Mouse (Mus musculus) embryonic stem cell, embryonic (primary cell): ENCODE data around the gene Tmem63b.
"Not testable (repeated sequence)": the region's sequence is repeated elsewhere in the genome, so short reads cannot be mapped to it uniquely, and the experiment has no call there.

Experiments used
- CTCF ChIA-PET, 4 experiments: fragments of 300-600 bp in 2 of 4; fragments of 350-600 bp in 2 of 4; sonication (Branson Sonifier 250); formaldehyde crosslinking; loops; one replicate each; lab custom pipeline; 2022; ENCODE audit warnings: inconsistent platforms in 2 of 4; lab: Charles Lee
- POLR2A ChIA-PET, 4 experiments: fragments of 300-600 bp in 2 of 4; fragments of 350-600 bp in 2 of 4; sonication (Branson Sonifier 250); formaldehyde crosslinking; loops; one replicate each; lab custom pipeline; 2022; ENCODE audit warnings: antibody characterized with exemption in 4 of 4, inconsistent platforms in 1 of 4; lab: Charles Lee

The Tmem63b gene

GRCm38 (mm10) chr17:45629861-45630694 lies 56.6 kb downstream of the Tmem63b start:
- ChIA-PET POLR2A (interaction anchor here (0.6 to 26.8 kb wide), 62 partner anchors 8 to 698 kb away, joined by 3 to 578 read pairs (median 5); partner anchors contain the start of genes Mymx (in 4 of the 4), Hsp90ab1 (in 3 of the 4), Slc29a1 (in 2 of the 4) and Abcc10 (in 1 of the 4)), CTCF (interaction anchor here (0.5 to 7.5 kb wide), 85 partner anchors 10 to 429 kb away, joined by 3 to 209 read pairs (median 5); partner anchors contain the start of genes Mymx (in 3 of the 4), Aars2 (in 2 of the 4), Slc35b2 (in 2 of the 4) and Capn11 (in 1 of the 4))

DNA sequence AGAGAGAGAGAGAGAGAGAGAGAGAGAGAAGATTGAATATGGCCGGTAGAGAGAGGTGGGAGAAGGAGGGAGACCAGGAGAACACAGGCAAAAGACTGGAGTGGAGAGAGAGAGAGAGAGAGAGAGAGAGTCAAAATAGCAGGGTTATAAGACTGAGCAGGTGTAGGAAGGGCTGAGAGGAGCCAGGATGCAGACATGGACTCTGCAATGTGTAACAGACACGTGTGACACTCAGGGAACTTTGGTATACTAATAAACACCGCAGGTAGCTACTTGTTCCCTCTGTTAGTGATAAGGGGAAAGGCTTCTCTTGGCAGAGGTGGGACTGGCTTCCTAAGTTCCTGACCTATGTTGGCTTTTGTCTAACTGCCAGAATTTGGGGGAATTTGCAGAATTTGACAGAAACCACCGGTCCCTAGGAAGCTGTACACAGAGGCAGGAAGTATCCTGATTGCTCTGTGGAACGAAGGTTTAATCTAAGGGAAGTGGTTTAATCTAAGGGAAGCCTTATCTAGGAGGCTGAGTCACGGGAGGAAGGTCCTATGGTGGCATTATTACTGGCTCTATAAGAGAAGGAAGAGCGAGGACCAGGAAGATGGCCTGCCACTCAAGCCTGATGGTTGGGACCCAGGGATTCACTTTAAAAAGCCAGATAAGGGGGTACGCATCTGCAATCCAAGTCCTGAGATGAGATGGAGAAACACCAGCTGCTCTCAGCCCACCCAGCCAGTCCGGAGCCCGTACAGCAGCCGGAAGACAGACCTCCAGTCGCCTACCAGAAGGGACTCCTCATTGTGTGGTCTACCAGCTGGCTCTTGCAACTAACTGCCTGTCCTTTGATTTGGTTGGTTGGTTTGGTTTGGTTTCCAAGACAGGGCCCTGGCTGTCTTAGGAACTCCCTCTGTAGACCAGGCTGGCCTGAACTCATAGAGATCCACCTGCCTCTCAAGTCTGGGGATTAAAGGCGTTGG lies 57.5 kb downstream of the Tmem63b start:
- ChIA-PET POLR2A (interaction anchor here (0.5 to 26.8 kb wide), 63 partner anchors 7 to 699 kb away, joined by 3 to 578 read pairs (median 6); partner anchors contain the start of genes Mymx (in 4 of the 4), Hsp90ab1 (in 3 of the 4), Slc29a1 (in 2 of the 4) and Abcc10 (in 1 of the 4)), CTCF (interaction anchor here (0.5 to 7.5 kb wide), 82 partner anchors 9 to 166 kb away, joined by 3 to 209 read pairs (median 5); partner anchors contain the start of genes Mymx (in 3 of the 4), Aars2 (in 2 of the 4), Slc35b2 (in 2 of the 4) and Hsp90ab1 (in 1 of the 4))

GRCm38 (mm10) chr17:45628160-45628559 lies 58.5 kb downstream of the Tmem63b start:
- ChIA-PET POLR2A (interaction anchor here in 3 of 4 experiments (0.5 to 26.8 kb wide), 29 partner anchors 8 to 1168 kb away, joined by 3 to 578 read pairs (median 9); partner anchors contain the start of genes Mymx (in 3 of the 3), Hsp90ab1 (in 2 of the 3), Slc29a1 (in 2 of the 3) and Abcc10 (in 1 of the 3)), CTCF (interaction anchor here (0.5 to 7.5 kb wide), 16 partner anchors 10 to 112 kb away, joined by 3 to 209 read pairs (median 7); partner anchors contain the start of genes Slc29a1 (in 2 of the 4) and Mymx (in 1 of the 4))

- ChIA-PET CTCF (interaction anchor here (0.6 to 7.5 kb wide), 63 partner anchors 8 to 298 kb away, joined by 3 to 209 read pairs (median 4); partner anchors contain the start of genes Mymx (in 2 of the 4), Slc29a1 (in 2 of the 4), Hsp90ab1 (in 1 of the 4) and Nfkbie (in 1 of the 4)), POLR2A (interaction anchor here (0.6 to 26.8 kb wide), 41 partner anchors 9 to 1134 kb away, joined by 3 to 578 read pairs (median 5); partner anchors contain the start of genes Hsp90ab1 (in 4 of the 4), Mymx (in 3 of the 4) and Slc29a1 (in 2 of the 4))
Observed at GRCm38 (mm10) chr17:45626577-45627134, 60.0 kb downstream of the Tmem63b start.

GRCm38 (mm10) chr17:45623425-45623824 lies 63.3 kb downstream of the Tmem63b start:
- POLR2A ChIA-PET: interaction anchor here in 2 of 4 experiments (1.3 to 26.8 kb wide), 5 partner anchors 12 to 53 kb away, joined by 4 to 578 read pairs (median 120); partner anchors contain the start of genes Mymx (in 2 of the 2), Hsp90ab1 (in 1 of the 2) and Slc29a1 (in 1 of the 2)
- CTCF ChIA-PET: not testable (repeated sequence)

GRCm38 (mm10) chr17:45619386-45620256 lies 67.1 kb downstream of the Tmem63b start:
- POLR2A ChIA-PET: interaction anchor here (0.8 to 26.8 kb wide), 15 partner anchors 8 to 47 kb away, joined by 3 to 578 read pairs (median 7); partner anchors contain the start of genes Mymx (in 3 of the 4), Hsp90ab1 (in 2 of the 4) and Slc29a1 (in 1 of the 4)
- CTCF ChIA-PET: interaction anchor here in 3 of 4 experiments (0.5 to 4.7 kb wide), 7 partner anchors 7 to 43 kb away, joined by 3 to 20 read pairs (median 7); no protein-coding TSS in a partner anchor

GRCm38 (mm10) chr17:45618941-45619385 lies 67.7 kb downstream of the Tmem63b start:
- ChIA-PET CTCF (interaction anchor here (0.5 to 4.7 kb wide), 10 partner anchors 8 to 112 kb away, joined by 3 to 20 read pairs (median 4); partner anchors contain the start of gene Slc29a1 (in 1 of the 4)), POLR2A (interaction anchor here (0.8 to 26.8 kb wide), 21 partner anchors 9 to 67 kb away, joined by 3 to 578 read pairs (median 7); partner anchors contain the start of genes Mymx (in 3 of the 4), Hsp90ab1 (in 2 of the 4), Mrpl14 (in 1 of the 4) and Slc29a1 (in 1 of the 4))

GRCm38 (mm10) chr17:45617655-45618054 lies 69.0 kb downstream of the Tmem63b start:
- ChIA-PET CTCF (interaction anchor here in 3 of 4 experiments (0.6 to 4.7 kb wide), 13 partner anchors 9 to 37 kb away, joined by 3 to 20 read pairs (median 4); partner anchors contain the start of gene Mymx (in 1 of the 3)), POLR2A (interaction anchor here (0.8 to 26.8 kb wide), 27 partner anchors 9 to 155 kb away, joined by 3 to 578 read pairs (median 7); partner anchors contain the start of genes Mymx (in 3 of the 4), Hsp90ab1 (in 2 of the 4), Mrpl14 (in 1 of the 4) and Slc29a1 (in 1 of the 4))

DNA sequence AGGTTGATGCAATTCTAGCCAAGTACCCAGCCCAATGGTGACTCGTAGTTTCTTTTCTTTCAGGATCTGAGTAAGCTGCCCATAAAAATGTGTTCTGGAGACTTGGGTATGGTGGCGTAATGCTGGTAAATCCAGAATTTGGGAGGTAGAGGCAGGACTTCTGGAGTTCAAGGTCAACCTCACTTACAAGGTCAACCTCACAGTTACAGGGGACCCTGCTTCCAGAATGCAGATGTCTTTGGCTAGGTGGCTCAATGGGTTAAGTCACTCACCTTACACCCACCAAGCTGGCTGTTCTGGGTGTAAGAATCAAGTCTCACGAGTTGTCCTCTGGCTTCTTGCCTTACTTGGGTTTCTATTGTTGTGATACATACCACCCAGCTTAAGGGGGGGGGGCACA lies 70.0 kb downstream of the Tmem63b start:
- POLR2A ChIA-PET: interaction anchor here (0.6 to 26.8 kb wide), 24 partner anchors 8 to 110 kb away, joined by 3 to 578 read pairs (median 9); partner anchors contain the start of genes Hsp90ab1 (in 3 of the 4), Mymx (in 3 of the 4) and Slc29a1 (in 1 of the 4)
- CTCF ChIA-PET: interaction anchor here (0.6 to 4.7 kb wide), 17 partner anchors 10 to 118 kb away, joined by 3 to 20 read pairs (median 3); partner anchors contain the start of gene Slc29a1 (in 1 of the 4)

- ChIA-PET CTCF (interaction anchor here (0.6 to 4.7 kb wide), 13 partner anchors 10 to 37 kb away, joined by 3 to 20 read pairs (median 4); partner anchors contain the start of gene Slc29a1 (in 1 of the 4)), POLR2A (interaction anchor here (0.6 to 26.8 kb wide), 15 partner anchors 7 to 109 kb away, joined by 3 to 578 read pairs (median 10); partner anchors contain the start of genes Hsp90ab1 (in 2 of the 4), Mymx (in 2 of the 4) and Slc29a1 (in 1 of the 4))
Observed at GRCm38 (mm10) chr17:45616046-45616650, 70.6 kb downstream of the Tmem63b start.

GRCm38 (mm10) chr17:45612921-45613320 lies 73.8 kb downstream of the Tmem63b start:
- CTCF ChIA-PET: interaction anchor here in 2 of 4 experiments (1.8 to 6.4 kb wide), 3 partner anchors 14 to 16 kb away, joined by 7 to 47 read pairs (median 8); no protein-coding TSS in a partner anchor
- POLR2A ChIA-PET: interaction anchor here in 3 of 4 experiments (0.7 to 26.8 kb wide), 10 partner anchors 11 to 43 kb away, joined by 3 to 578 read pairs (median 11); partner anchors contain the start of genes Mymx (in 3 of the 3), Slc29a1 (in 2 of the 3) and Hsp90ab1 (in 1 of the 3)

GRCm38 (mm10) chr17:45612008-45612407 lies 74.7 kb downstream of the Tmem63b start:
- ChIA-PET POLR2A (interaction anchor here (0.7 to 26.8 kb wide), 18 partner anchors 9 to 178 kb away, joined by 3 to 578 read pairs (median 12); partner anchors contain the start of genes Mymx (in 3 of the 4), Slc29a1 (in 3 of the 4), Hsp90ab1 (in 2 of the 4) and Cdc5l (in 1 of the 4)), CTCF (interaction anchor here (0.9 to 6.4 kb wide), 6 partner anchors 10 to 26 kb away, joined by 3 to 47 read pairs (median 6); partner anchors contain the start of gene Mymx (in 1 of the 4))
